Mouse (Mus musculus): ENCODE results near the gene Cdyl2. TPM values are rescaled to one million over a fixed set of nuclear protein-coding genes. Genes with fewer than 3 reads are reported as not detected.

Cdyl2 gene
- polyA plus RNA-seq, 1 experiment from 2014 or later = 8.8 TPM

DNA sequence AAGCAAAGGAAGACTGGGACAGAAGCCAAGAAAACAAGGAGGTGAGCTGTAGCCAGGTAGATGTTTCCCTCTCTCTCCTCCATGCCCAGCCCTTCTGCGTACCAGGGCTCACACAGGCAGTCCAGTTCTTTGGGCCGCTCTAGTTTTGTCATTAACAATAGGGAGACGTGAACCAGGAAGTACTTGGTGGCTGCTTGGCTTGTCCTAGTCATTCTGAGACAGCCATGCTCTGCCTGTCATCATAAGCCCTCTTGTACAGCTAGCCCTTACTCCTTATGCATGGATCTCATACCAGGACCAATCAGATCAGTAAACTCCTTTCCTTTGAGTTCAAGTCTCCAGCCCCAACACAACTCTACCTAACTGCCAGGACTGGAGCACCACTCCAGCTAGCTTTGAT, 180.0 kb downstream of the Cdyl2 start:
- 75% methylated on average over 3 of the region's 3 CpGs for WGBS
- no peak for TF ChIP-seq CTCF (IDR thresholded peaks at IDR 0.05; ENCODE audit: low read depth)

DNA sequence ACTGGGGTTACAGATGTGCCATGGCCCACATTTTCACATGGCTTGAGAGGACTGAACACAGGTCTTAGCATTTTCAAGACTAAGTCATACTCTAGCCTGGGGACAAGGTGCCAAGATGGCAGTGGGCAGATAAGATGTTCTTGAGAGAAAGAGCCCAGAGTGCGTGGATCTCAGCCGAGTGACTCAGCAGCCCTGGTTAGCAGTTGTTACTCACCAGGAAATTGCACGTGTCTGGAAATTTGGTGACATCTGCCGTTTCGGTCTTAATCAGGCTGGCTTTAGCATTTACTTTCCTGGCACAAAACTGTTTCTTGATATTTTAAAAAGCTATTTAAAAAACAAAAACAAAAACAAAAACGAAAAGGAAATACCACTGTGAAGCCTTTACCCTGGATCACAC, 180.5 kb downstream of the Cdyl2 start:
- DNase-seq (ENCODE audit: low spot score) (no peak), ATAC-seq (replicated peaks; ENCODE audit: low FRiP score, low read depth) (no peak)
- H3K4me2 ChIP-seq (ENCODE audit: low read length) = no peak overlapping the region
- no peak for TF ChIP-seq CTCF (IDR thresholded peaks at IDR 0.05; ENCODE audit: low read depth)
- H3K4me1 ChIP-seq (replicated peaks; ENCODE audit: insufficient read depth, low read length) = no peaks in the 10 kb centered on the region
- no peaks in the 10 kb centered on the region for H3K27me3 ChIP-seq (ENCODE audit: insufficient read depth, low read length)
- 73% methylated on average over 6 of the region's 6 CpGs for WGBS
- H3K27ac ChIP-seq = no peak overlapping the region
- H3K4me3 ChIP-seq (replicated peaks; ENCODE audit: low read depth, low read length) = no peak overlapping the region
- H3K9me3 ChIP-seq (replicated peaks; ENCODE audit: low read length) = no peaks in the 10 kb centered on the region
- H3K36me3 ChIP-seq (ENCODE audit: insufficient read depth, low read length) = no peaks in the 10 kb centered on the region
- H3K9ac ChIP-seq (ENCODE audit: low read depth, low read length) = no peak overlapping the region

More for the DNA sequence above, 180.0 kb downstream of the Cdyl2 start:
- Histone ChIP-seq H3K4me1 (replicated peaks; ENCODE audit: insufficient read depth, low read length) (no peaks in the 10 kb centered on the region), H3K4me2 (ENCODE audit: low read length) (no peak overlapping the region), H3K9ac (ENCODE audit: low read depth, low read length) (no peak overlapping the region), H3K4me3 (replicated peaks; ENCODE audit: low read depth, low read length) (no peak overlapping the region), H3K36me3 (ENCODE audit: insufficient read depth, low read length) (no peaks in the 10 kb centered on the region), H3K27me3 (ENCODE audit: insufficient read depth, low read length) (no peaks in the 10 kb centered on the region), H3K9me3 (replicated peaks; ENCODE audit: low read length) (no peaks in the 10 kb centered on the region), H3K27ac (no peak overlapping the region)
- ATAC-seq (replicated peaks; ENCODE audit: low FRiP score, low read depth) (no peak), DNase-seq (ENCODE audit: low spot score) (no peak)

DNA sequence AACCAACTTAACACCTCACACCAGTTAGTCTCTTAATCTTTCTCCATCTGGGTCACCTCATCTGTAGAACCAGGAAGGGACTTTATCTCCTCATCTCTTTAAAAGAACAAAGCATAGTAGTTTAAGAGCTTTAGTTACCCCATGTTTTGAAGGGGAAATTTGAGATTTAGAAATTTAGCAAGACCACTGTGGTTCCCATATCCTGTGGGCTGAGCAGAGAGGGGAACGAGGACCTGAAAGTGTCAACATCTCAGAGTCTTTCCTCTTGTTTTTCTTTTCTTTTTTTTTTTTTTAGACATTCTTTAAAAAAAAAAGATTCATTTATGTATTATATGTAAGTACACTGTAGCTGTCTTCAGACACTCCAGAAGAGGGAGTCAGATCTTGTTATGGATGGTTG, 189.4 kb downstream of the Cdyl2 start:
- Histone ChIP-seq H3K9ac (ENCODE audit: low read depth, low read length) (no peak overlapping the region), H3K4me1 (replicated peaks; ENCODE audit: insufficient read depth, low read length) (no peaks in the 10 kb centered on the region), H3K4me3 (replicated peaks; ENCODE audit: low read depth, low read length) (no peak overlapping the region), H3K36me3 (ENCODE audit: insufficient read depth, low read length) (no peaks in the 10 kb centered on the region), H3K27ac (no peak overlapping the region), H3K4me2 (ENCODE audit: low read length) (no peak overlapping the region), H3K9me3 (replicated peaks; ENCODE audit: low read length) (no peaks in the 10 kb centered on the region), H3K27me3 (ENCODE audit: insufficient read depth, low read length) (no peaks in the 10 kb centered on the region)
- 39% methylated on average over 1 of the region's 1 CpGs for WGBS
- TF ChIP-seq CTCF (IDR thresholded peaks at IDR 0.05; ENCODE audit: low read depth) = no peak
- DNase-seq (ENCODE audit: low spot score) (no peak), ATAC-seq (replicated peaks; ENCODE audit: low FRiP score, low read depth) (no peak)

DNA sequence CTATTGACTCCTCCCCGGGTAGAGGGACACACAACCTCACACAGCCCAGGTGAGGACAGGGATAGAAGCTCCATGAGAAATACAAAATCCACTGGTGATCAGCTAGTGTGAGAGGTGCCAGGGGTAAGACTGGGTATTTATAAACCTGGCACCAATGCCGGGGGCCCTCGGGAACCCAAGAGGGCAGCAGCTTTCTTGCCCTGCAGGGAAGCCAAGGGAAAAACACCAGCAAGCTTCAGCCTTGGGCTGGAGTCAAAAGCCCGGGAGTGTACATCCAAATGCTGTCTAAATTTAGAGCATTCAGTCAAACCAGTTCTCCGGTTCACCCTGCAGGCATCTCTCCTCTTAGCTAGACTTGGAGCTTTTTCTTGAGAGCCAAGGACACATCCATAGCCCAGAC, 189.9 kb downstream of the Cdyl2 start:
- WGBS = 82% methylated on average over 5 of the region's 5 CpGs
- DNase-seq (ENCODE audit: low spot score) = no peak
- H3K4me1 ChIP-seq (replicated peaks; ENCODE audit: insufficient read depth, low read length) = no peaks in the 10 kb centered on the region

DNA sequence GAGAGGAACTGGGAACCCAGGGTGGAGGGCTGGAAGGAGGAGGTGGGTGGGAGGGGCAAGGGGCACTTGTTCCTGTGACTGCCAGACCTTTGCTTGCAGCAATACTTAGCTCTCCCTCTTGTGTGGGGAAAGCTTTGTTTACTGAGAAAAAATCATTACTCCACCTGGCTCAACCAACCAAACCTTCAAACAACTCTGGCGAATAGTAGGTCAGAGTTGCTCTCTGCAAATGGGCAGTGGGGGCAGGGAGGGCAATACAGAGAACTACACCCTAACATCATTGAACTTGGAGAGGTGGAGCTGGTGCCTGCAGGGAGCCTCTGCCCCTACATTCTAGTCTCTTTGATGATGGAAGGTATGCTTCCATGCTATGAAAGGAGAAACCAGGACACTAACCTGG, 192.7 kb downstream of the Cdyl2 start:
- no peak overlapping the region for H3K27ac ChIP-seq
- no peaks in the 10 kb centered on the region for H3K36me3 ChIP-seq (ENCODE audit: insufficient read depth, low read length)
- TF ChIP-seq CTCF (IDR thresholded peaks at IDR 0.05; ENCODE audit: low read depth) = no peak
- no peak overlapping the region for H3K4me2 ChIP-seq (ENCODE audit: low read length)
- no peak overlapping the region for H3K4me3 ChIP-seq (replicated peaks; ENCODE audit: low read depth, low read length)
- no peaks in the 10 kb centered on the region for H3K4me1 ChIP-seq (replicated peaks; ENCODE audit: insufficient read depth, low read length)
- no peaks in the 10 kb centered on the region for H3K27me3 ChIP-seq (ENCODE audit: insufficient read depth, low read length)
- no peak overlapping the region for H3K9ac ChIP-seq (ENCODE audit: low read depth, low read length)
- DNase-seq (ENCODE audit: low spot score) (no peak), ATAC-seq (replicated peaks; ENCODE audit: low FRiP score, low read depth) (no peak)
- WGBS = 87% methylated on average over 1 of the region's 1 CpGs
- no peaks in the 10 kb centered on the region for H3K9me3 ChIP-seq (replicated peaks; ENCODE audit: low read length)

More for the DNA sequence above, 189.9 kb downstream of the Cdyl2 start:
- no peak overlapping the region for H3K4me2 ChIP-seq (ENCODE audit: low read length)
- H3K36me3 ChIP-seq (ENCODE audit: insufficient read depth, low read length) = no peaks in the 10 kb centered on the region
- no peak for ATAC-seq (replicated peaks; ENCODE audit: low FRiP score, low read depth)
- no peaks in the 10 kb centered on the region for H3K9me3 ChIP-seq (replicated peaks; ENCODE audit: low read length)
- no peaks in the 10 kb centered on the region for H3K27me3 ChIP-seq (ENCODE audit: insufficient read depth, low read length)
- H3K27ac ChIP-seq = no peak overlapping the region
- TF ChIP-seq CTCF (IDR thresholded peaks at IDR 0.05; ENCODE audit: low read depth) = no peak
- H3K9ac ChIP-seq (ENCODE audit: low read depth, low read length) = no peak overlapping the region
- no peak overlapping the region for H3K4me3 ChIP-seq (replicated peaks; ENCODE audit: low read depth, low read length)

DNA sequence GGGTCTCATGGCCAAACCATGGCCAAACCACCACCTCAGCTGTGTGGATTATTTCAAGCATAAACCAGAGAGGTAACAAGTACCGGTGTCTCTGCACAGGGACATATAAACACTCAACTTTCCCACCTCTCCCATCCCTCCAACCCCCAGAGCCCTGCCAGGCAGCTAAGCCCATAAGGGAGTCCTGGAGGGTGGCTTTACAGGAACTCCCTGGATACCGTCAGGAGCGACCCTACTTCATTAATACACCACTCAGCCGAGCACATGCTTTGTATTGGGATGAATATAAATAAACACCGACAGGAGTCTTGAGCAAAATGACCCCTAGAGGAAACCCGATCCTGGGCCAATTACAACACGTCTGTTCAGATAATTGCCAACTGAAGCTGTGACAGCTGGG, 194.0 kb downstream of the Cdyl2 start:
- no peak for DNase-seq (ENCODE audit: low spot score)
- no peak for ATAC-seq (replicated peaks; ENCODE audit: low FRiP score, low read depth)
- Histone ChIP-seq H3K9me3 (replicated peaks; ENCODE audit: low read length) (no peaks in the 10 kb centered on the region), H3K36me3 (ENCODE audit: insufficient read depth, low read length) (no peaks in the 10 kb centered on the region), H3K27ac (no peak overlapping the region), H3K27me3 (ENCODE audit: insufficient read depth, low read length) (no peaks in the 10 kb centered on the region), H3K4me3 (replicated peaks; ENCODE audit: low read depth, low read length) (no peak overlapping the region), H3K4me2 (ENCODE audit: low read length) (no peak overlapping the region), H3K4me1 (replicated peaks; ENCODE audit: insufficient read depth, low read length) (no peaks in the 10 kb centered on the region), H3K9ac (ENCODE audit: low read depth, low read length) (no peak overlapping the region)
- no peak for TF ChIP-seq CTCF (IDR thresholded peaks at IDR 0.05; ENCODE audit: low read depth)
- 20% methylated on average over 7 of the region's 7 CpGs for WGBS

DNA sequence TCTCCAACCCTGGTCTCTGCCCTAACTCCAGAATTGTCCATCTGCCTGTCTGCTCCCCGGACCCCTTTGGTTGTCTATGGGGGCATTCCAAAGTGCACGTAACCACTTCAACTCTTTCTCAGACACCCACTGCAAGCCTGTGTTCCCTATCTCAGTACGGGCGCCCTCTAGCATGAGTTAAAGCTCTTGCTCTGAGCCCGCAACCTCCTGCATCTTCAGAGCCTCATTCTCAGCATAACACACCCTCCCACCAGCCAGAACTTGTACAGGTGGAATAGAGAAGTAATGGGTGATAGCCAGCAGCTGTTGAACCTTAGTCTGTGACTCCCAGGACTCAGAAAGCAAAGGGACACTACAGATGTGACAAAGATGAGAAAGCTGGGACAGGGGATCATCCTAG, 196.0 kb downstream of the Cdyl2 start:
- no peak overlapping the region for H3K4me2 ChIP-seq (ENCODE audit: low read length)
- no peak for ATAC-seq (replicated peaks; ENCODE audit: low FRiP score, low read depth)
- 85% methylated on average over 5 of the region's 5 CpGs for WGBS
- TF ChIP-seq CTCF (IDR thresholded peaks at IDR 0.05; ENCODE audit: low read depth) = no peak
- no peaks in the 10 kb centered on the region for H3K27me3 ChIP-seq (ENCODE audit: insufficient read depth, low read length)
- no peak overlapping the region for H3K4me3 ChIP-seq (replicated peaks; ENCODE audit: low read depth, low read length)
- no peaks in the 10 kb centered on the region for H3K4me1 ChIP-seq (replicated peaks; ENCODE audit: insufficient read depth, low read length)
- H3K9ac ChIP-seq (ENCODE audit: low read depth, low read length) = no peak overlapping the region
- no peak for DNase-seq (ENCODE audit: low spot score)
- H3K36me3 ChIP-seq (ENCODE audit: insufficient read depth, low read length) = no peaks in the 10 kb centered on the region
- H3K27ac ChIP-seq = no peak overlapping the region
- no peaks in the 10 kb centered on the region for H3K9me3 ChIP-seq (replicated peaks; ENCODE audit: low read length)
